Mouse (Mus musculus) liver, embryonic 14.5 days (tissue): ENCODE measurements around the gene Fip1l1.

Experiments
- CTCF ChIP-seq: IDR thresholded peaks from 2 replicates; pipeline ENCODE4 v1.5.1; 2016; ENCODE audit warnings: antibody characterized with exemption, low read depth, control low read depth
- EP300 ChIP-seq: IDR thresholded peaks from 2 replicates; pipeline ENCODE4 v1.6.1; 2016; ENCODE audit warnings: antibody characterized with exemption, low read depth

DNA sequence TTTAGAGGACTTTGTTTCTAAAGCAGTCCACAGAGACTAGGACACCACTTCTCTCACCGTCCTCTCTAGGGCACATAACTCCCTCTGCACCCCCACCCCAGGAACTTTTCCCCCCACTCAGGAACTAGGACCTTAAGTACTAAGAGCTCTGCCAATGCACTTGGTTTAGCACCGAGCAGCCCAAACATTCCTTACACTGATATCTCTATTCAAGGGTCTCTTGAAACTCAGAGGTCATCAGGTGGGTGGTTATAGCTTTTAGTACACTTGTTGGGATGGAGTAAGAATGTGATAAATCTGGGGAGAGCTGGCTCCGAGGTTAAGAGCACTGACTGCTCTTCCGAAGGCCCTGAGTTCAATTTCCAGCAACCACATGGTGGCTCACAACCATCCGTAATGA is 77.5 kb downstream of the Fip1l1 start:
- TF ChIP-seq CTCF (no peak), EP300 (no peak)
